Mouse (Mus musculus): ENCODE results near the gene Lgr5. TPM values are rescaled to one million over a fixed set of nuclear protein-coding genes. Genes with fewer than 3 reads are reported as not detected.

The Lgr5 gene
- total RNA-seq, 2 experiments from 2014 or later: not detected

GRCm38 (mm10) chr10:115518845-115519244 is 68.7 kb downstream of the Lgr5 start:
- no peak for ATAC-seq (replicated peaks; ENCODE audit: low FRiP score, poor library complexity, severe bottlenecking)

- ATAC-seq (replicated peaks; ENCODE audit: low FRiP score, poor library complexity, severe bottlenecking): no peak
Observed at GRCm38 (mm10) chr10:115515503-115515902, 72.1 kb downstream of the Lgr5 start.

- ATAC-seq (replicated peaks; ENCODE audit: low FRiP score, poor library complexity, severe bottlenecking): no peak
Observed at GRCm38 (mm10) chr10:115510959-115511358, 76.6 kb downstream of the Lgr5 start.

GRCm38 (mm10) chr10:115505631-115506239 is 81.8 kb downstream of the Lgr5 start:
- no peak for ATAC-seq (replicated peaks; ENCODE audit: low FRiP score, poor library complexity, severe bottlenecking)

- ATAC-seq (replicated peaks; ENCODE audit: low FRiP score, poor library complexity, severe bottlenecking): no peak
Observed at GRCm38 (mm10) chr10:115505155-115505554, 82.4 kb downstream of the Lgr5 start.

- no peak for ATAC-seq (replicated peaks; ENCODE audit: low FRiP score, poor library complexity, severe bottlenecking)
Observed at GRCm38 (mm10) chr10:115493778-115494141, 93.8 kb downstream of the Lgr5 start.

GRCm38 (mm10) chr10:115492956-115493777 is 94.4 kb downstream of the Lgr5 start:
- no peak for ATAC-seq (replicated peaks; ENCODE audit: low FRiP score, poor library complexity, severe bottlenecking)

- ATAC-seq (replicated peaks; ENCODE audit: low FRiP score, poor library complexity, severe bottlenecking): no peak
Observed at GRCm38 (mm10) chr10:115491803-115492510, 95.6 kb downstream of the Lgr5 start.

- no peak for ATAC-seq (replicated peaks; ENCODE audit: low FRiP score, poor library complexity, severe bottlenecking)
Observed at GRCm38 (mm10) chr10:115485602-115486001, 102.0 kb downstream of the Lgr5 start.

- no peak for ATAC-seq (replicated peaks; ENCODE audit: low FRiP score, poor library complexity, severe bottlenecking)
Observed at GRCm38 (mm10) chr10:115484660-115485059, 102.9 kb downstream of the Lgr5 start.

GRCm38 (mm10) chr10:115478441-115479141 is 109.0 kb downstream of the Lgr5 start:
- ATAC-seq (replicated peaks; ENCODE audit: low FRiP score, poor library complexity, severe bottlenecking): no peak

GRCm38 (mm10) chr10:115476506-115476905 is 111.1 kb downstream of the Lgr5 start:
- no peak for ATAC-seq (replicated peaks; ENCODE audit: low FRiP score, poor library complexity, severe bottlenecking)

- no peak for ATAC-seq (replicated peaks; ENCODE audit: low FRiP score, poor library complexity, severe bottlenecking)
Observed at GRCm38 (mm10) chr10:115475000-115475550, 112.5 kb downstream of the Lgr5 start.

- ATAC-seq (replicated peaks; ENCODE audit: low FRiP score, poor library complexity, severe bottlenecking): no peak
Observed at GRCm38 (mm10) chr10:115473213-115473961, 114.2 kb downstream of the Lgr5 start.

- no peak for ATAC-seq (replicated peaks; ENCODE audit: low FRiP score, poor library complexity, severe bottlenecking)
Observed at GRCm38 (mm10) chr10:115470621-115471334, 116.8 kb downstream of the Lgr5 start.

- no peak for ATAC-seq (replicated peaks; ENCODE audit: low FRiP score, poor library complexity, severe bottlenecking)
Observed at GRCm38 (mm10) chr10:115469040-115469439, 118.5 kb downstream of the Lgr5 start.

- no peak for ATAC-seq (replicated peaks; ENCODE audit: low FRiP score, poor library complexity, severe bottlenecking)
Observed at GRCm38 (mm10) chr10:115468632-115469031, 118.9 kb downstream of the Lgr5 start.

GRCm38 (mm10) chr10:115467985-115468384 is 119.6 kb downstream of the Lgr5 start:
- no peak for ATAC-seq (replicated peaks; ENCODE audit: low FRiP score, poor library complexity, severe bottlenecking)

- ATAC-seq (replicated peaks; ENCODE audit: low FRiP score, poor library complexity, severe bottlenecking): no peak
Observed at GRCm38 (mm10) chr10:115465778-115466177, 121.8 kb downstream of the Lgr5 start.

Measured in erythroblast, adult 5-6 weeks (primary cell).